Mouse (Mus musculus) myocyte (in vitro differentiated cells): ENCODE results near the gene Trim69. TPM values are rescaled to one million over a fixed set of nuclear protein-coding genes. Genes with fewer than 3 reads are reported as not detected.

Experiments used
- H3K27me3 ChIP-seq: one replicate; pipeline ENCODE4 v1.6.1; 2011; ENCODE audit not compliant: control insufficient read depth, insufficient read depth, insufficient read length
- H3K36me3 ChIP-seq: one replicate; pipeline ENCODE4 v1.6.1; 2011; ENCODE audit not compliant: control insufficient read depth, insufficient read depth
- H3K4me2 ChIP-seq: one replicate; pipeline ENCODE4 v1.6.1; 2011; ENCODE audit warnings: low read depth, control low read depth
- H3K4me3 ChIP-seq: one replicate; pipeline ENCODE4 v1.5.1; 2011; ENCODE audit warnings: mild to moderate bottlenecking, control low read depth, moderate library complexity
- H3K79me2 ChIP-seq: one replicate; pipeline ENCODE4 v1.6.1; 2011; ENCODE audit not compliant: control insufficient read depth, insufficient read depth
- H3ac ChIP-seq: one replicate; pipeline ENCODE4 v1.6.1; 2011; ENCODE audit not compliant: control insufficient read depth, insufficient read length
- CEBPB ChIP-seq: IDR thresholded peaks from 2 replicates; pipeline ENCODE4 v1.6.1; 2011; ENCODE audit warnings: mild to moderate bottlenecking, moderate library complexity; ENCODE audit not compliant: poor library complexity, insufficient read depth, severe bottlenecking
- E2F4 ChIP-seq: IDR thresholded peaks from one replicate; pipeline ENCODE4 v1.6.1; 2011; ENCODE audit warnings: mild to moderate bottlenecking, control low read depth, moderate library complexity; ENCODE audit not compliant: insufficient read depth
- MAX ChIP-seq: IDR thresholded peaks from one replicate; pipeline ENCODE4 v1.6.1; 2011; ENCODE audit warnings: low read depth, mild to moderate bottlenecking, control low read depth
- MYOD1 ChIP-seq, 3 experiments: IDR thresholded peaks; one replicate each; pipeline ENCODE4 v1.6.1; 2011; ENCODE audit warnings: control low read depth in 2 of 3, low read depth in 2 of 3, mild to moderate bottlenecking in 2 of 3, moderate library complexity in 1 of 3; ENCODE audit not compliant: insufficient read length in 2 of 3, control insufficient read depth in 1 of 3
- MYOG ChIP-seq, 3 experiments: IDR thresholded peaks; one replicate each; pipeline ENCODE4 v1.6.1; 2011; ENCODE audit warnings: control low read depth in 2 of 3, low read depth in 2 of 3, mild to moderate bottlenecking in 2 of 3; ENCODE audit not compliant: insufficient read length in 2 of 3, control insufficient read depth in 1 of 3, insufficient read depth in 1 of 3
- POLR2A ChIP-seq: IDR thresholded peaks from one replicate; pipeline ENCODE4 v1.6.1; 2011; ENCODE audit warnings: low read depth, mild to moderate bottlenecking, control low read depth, moderate library complexity; ENCODE audit not compliant: insufficient read length
- POLR2AphosphoS2 ChIP-seq: IDR thresholded peaks from one replicate; pipeline ENCODE4 v1.6.1; 2011; ENCODE audit warnings: low read depth, control low read depth; ENCODE audit not compliant: insufficient read length
- REST ChIP-seq: IDR thresholded peaks from one replicate; pipeline ENCODE4 v1.6.1; 2011; ENCODE audit warnings: mild to moderate bottlenecking, control low read depth, moderate library complexity; ENCODE audit not compliant: insufficient read depth, insufficient read length
- SRF ChIP-seq: IDR thresholded peaks from one replicate; pipeline ENCODE4 v1.6.1; 2011; ENCODE audit warnings: low read depth; ENCODE audit not compliant: control insufficient read depth, insufficient read length
- TCF12 ChIP-seq: IDR thresholded peaks from one replicate; pipeline ENCODE4 v1.6.1; 2011; ENCODE audit warnings: mild to moderate bottlenecking, control low read depth; ENCODE audit not compliant: poor library complexity, insufficient read depth, severe bottlenecking
- TCF3 ChIP-seq: IDR thresholded peaks from one replicate; pipeline ENCODE4 v1.6.1; 2011; ENCODE audit warnings: low read depth, control low read depth; ENCODE audit not compliant: insufficient read length
- USF1 ChIP-seq: IDR thresholded peaks from one replicate; pipeline ENCODE4 v1.6.1; 2011; ENCODE audit warnings: low read depth, mild to moderate bottlenecking, control low read depth, moderate library complexity
- polyA plus RNA-seq: library from polyadenylated mRNA; unstranded; fragments of >200 nt; fragmentation: generic; extraction: Trizol; gene quantifications from one replicate; pipeline ENCODE4 v1.2.1, GENCODE M21; 2012; ENCODE audit warnings: missing spikeins

The Trim69 gene
- polyA plus RNA-seq, 1 experiment = 0.04 TPM

GRCm38 (mm10) chr2:122180051-122180822, 19.7 kb downstream of the Trim69 start:
- Histone ChIP-seq H3K36me3 (no peaks in the 10 kb centered on the region), H3K79me2 (no peaks in the 10 kb centered on the region), H3ac (no peak overlapping the region), H3K4me2 (no peak overlapping the region), H3K27me3 (no peaks in the 10 kb centered on the region), H3K4me3 (no peak overlapping the region)
- TF ChIP-seq REST (no peak), TCF3 (no peak), USF1 (no peak), POLR2A (no peak), MAX (no peak), MYOD1 (IDR thresholded peaks at IDR 0.05; ENCODE audit: control insufficient read depth in 1 of 3, insufficient read length in 2 of 3, low read depth in 2 of 3) (no peak), POLR2AphosphoS2 (no peak), MYOG (IDR thresholded peaks at IDR 0.05; ENCODE audit: control insufficient read depth in 1 of 3, insufficient read depth in 1 of 3, insufficient read length in 2 of 3, low read depth in 2 of 3) (no peak), TCF12 (no peak), CEBPB (no peak), E2F4 (no peak), SRF (no peak)

GRCm38 (mm10) chr2:122185086-122185485, 24.6 kb downstream of the Trim69 start:
- Histone ChIP-seq H3K4me3 (no peak overlapping the region), H3ac (no peak overlapping the region)
- TF ChIP-seq SRF = no peak
- no peak for TF ChIP-seq USF1
- TF ChIP-seq E2F4 = no peak
- no peak for TF ChIP-seq POLR2A
- TF ChIP-seq POLR2AphosphoS2 = no peak
- TF ChIP-seq CEBPB = no peak
- no peak for TF ChIP-seq MAX
- TF ChIP-seq MYOG (IDR thresholded peaks at IDR 0.05; ENCODE audit: control insufficient read depth in 1 of 3, insufficient read depth in 1 of 3, insufficient read length in 2 of 3, low read depth in 2 of 3) = no peak
- no peak for TF ChIP-seq TCF3

GRCm38 (mm10) chr2:122186106-122186505, 25.6 kb downstream of the Trim69 start, which contains the start of the genes Patl2 and Terb2:
Patl2 (minus strand) TSS chr2:122186189.
Terb2 (plus strand) TSS chr2:122186272.
- H3K36me3 ChIP-seq = no peaks in the 10 kb centered on the region
- no peak within 1 kb of the TSS for H3K4me3 ChIP-seq
- no peak for TF ChIP-seq CEBPB
- TF ChIP-seq TCF3 = no peak
- TF ChIP-seq MAX = no peak
- no peak for TF ChIP-seq MYOD1 (IDR thresholded peaks at IDR 0.05; ENCODE audit: control insufficient read depth in 1 of 3, insufficient read length in 2 of 3, low read depth in 2 of 3)
- TF ChIP-seq E2F4 = no peak
- no peak for TF ChIP-seq POLR2A
- no peak for TF ChIP-seq POLR2AphosphoS2
- no peaks in the 10 kb centered on the region for H3K79me2 ChIP-seq
- H3K4me2 ChIP-seq = no peak within 1 kb of the TSS
- H3K27me3 ChIP-seq = no peaks in the 10 kb centered on the region
- no peak within 1 kb of the TSS for H3ac ChIP-seq

More at GRCm38 (mm10) chr2:122185086-122185485, 24.6 kb downstream of the Trim69 start:
- no peak overlapping the region for H3K4me2 ChIP-seq
- no peaks in the 10 kb centered on the region for H3K79me2 ChIP-seq
- no peaks in the 10 kb centered on the region for H3K27me3 ChIP-seq
- no peaks in the 10 kb centered on the region for H3K36me3 ChIP-seq

GRCm38 (mm10) chr2:122186751-122187150, 26.3 kb downstream of the Trim69 start:
- no peaks in the 10 kb centered on the region for H3K27me3 ChIP-seq
- H3K4me3 ChIP-seq = no peak overlapping the region
- TF ChIP-seq TCF12 (no peak), POLR2AphosphoS2 (no peak), E2F4 (no peak), CEBPB (no peak), REST (no peak), MAX (no peak), MYOG (IDR thresholded peaks at IDR 0.05; ENCODE audit: control insufficient read depth in 1 of 3, insufficient read depth in 1 of 3, insufficient read length in 2 of 3, low read depth in 2 of 3) (no peak), USF1 (no peak), SRF (no peak), POLR2A (no peak), MYOD1 (IDR thresholded peaks at IDR 0.05; ENCODE audit: control insufficient read depth in 1 of 3, insufficient read length in 2 of 3, low read depth in 2 of 3) (no peak), TCF3 (no peak)
- H3K79me2 ChIP-seq = no peaks in the 10 kb centered on the region
- no peak overlapping the region for H3K4me2 ChIP-seq
- no peak overlapping the region for H3ac ChIP-seq
- H3K36me3 ChIP-seq = no peaks in the 10 kb centered on the region
